Mouse (Mus musculus) embryonic stem cell, embryonic (primary cell): ENCODE measurements at regions not wholly inside any gene's neighbourhood (a gene's known extent, or its start where the extent isn't known, plus 50 kb on each side); places are given as distances from the start of the nearest gene placed in this dataset.
"Not testable (repeated sequence)": the region's sequence is repeated elsewhere in the genome, so short reads cannot be mapped to it uniquely, and the experiment has no call there.

ENCODE experiments used
- CTCF ChIA-PET, 4 experiments: fragments of 300-600 bp in 2 of 4; fragments of 350-600 bp in 2 of 4; sonication (Branson Sonifier 250); formaldehyde crosslinking; loops; one replicate each; lab custom pipeline; 2022; ENCODE audit warnings: inconsistent platforms in 2 of 4; lab: Charles Lee
- POLR2A ChIA-PET, 4 experiments: fragments of 300-600 bp in 2 of 4; fragments of 350-600 bp in 2 of 4; sonication (Branson Sonifier 250); formaldehyde crosslinking; loops; one replicate each; lab custom pipeline; 2022; ENCODE audit warnings: antibody characterized with exemption in 4 of 4, inconsistent platforms in 1 of 4; lab: Charles Lee

DNA sequence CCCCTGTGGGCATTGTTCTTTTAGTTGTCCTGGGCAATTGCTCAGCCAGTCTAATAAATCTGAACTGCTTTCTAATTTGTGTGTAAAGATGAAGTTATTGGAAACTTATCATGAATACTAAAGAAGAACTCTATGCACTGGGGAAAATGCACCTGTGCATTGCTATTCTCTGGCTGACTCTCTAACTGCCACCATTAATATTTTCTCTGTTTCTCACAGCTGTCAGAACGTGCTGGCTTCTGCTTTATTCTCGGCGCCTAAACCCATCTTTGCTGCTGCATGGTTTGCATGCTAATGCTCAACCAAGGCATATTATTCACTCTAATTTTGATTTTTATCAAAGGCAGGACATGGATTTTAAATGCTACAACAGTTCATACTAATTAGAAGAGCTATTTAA lies 128.9 kb upstream of the Gm527 start:
- ChIA-PET POLR2A (no interaction called here), CTCF (no interaction called here)

DNA sequence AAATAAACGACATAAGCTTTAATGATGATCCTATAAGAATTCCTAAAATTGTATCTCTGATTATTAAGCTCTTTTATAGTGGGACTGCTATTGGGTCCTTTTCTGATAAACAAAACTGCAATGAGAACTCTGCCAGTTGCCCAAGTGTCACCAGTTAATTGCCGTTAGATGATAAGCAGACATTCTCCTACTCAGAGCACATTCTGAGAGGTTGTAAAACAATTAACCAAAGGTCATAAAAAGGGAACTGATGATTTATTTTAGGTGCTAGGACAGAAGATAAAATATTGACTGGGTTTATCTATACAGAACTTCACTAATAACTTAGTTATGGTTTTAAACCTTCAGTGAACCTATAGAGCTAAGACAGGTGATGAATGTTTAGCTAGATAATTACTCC lies 109.2 kb upstream of the Gm527 start:
- CTCF ChIA-PET: interaction anchor here in 1 of 4 experiments (2.1 kb wide), 1 partner anchor 9 kb away, joined by 6 read pairs; no protein-coding TSS in a partner anchor
- POLR2A ChIA-PET: not testable (repeated sequence)

DNA sequence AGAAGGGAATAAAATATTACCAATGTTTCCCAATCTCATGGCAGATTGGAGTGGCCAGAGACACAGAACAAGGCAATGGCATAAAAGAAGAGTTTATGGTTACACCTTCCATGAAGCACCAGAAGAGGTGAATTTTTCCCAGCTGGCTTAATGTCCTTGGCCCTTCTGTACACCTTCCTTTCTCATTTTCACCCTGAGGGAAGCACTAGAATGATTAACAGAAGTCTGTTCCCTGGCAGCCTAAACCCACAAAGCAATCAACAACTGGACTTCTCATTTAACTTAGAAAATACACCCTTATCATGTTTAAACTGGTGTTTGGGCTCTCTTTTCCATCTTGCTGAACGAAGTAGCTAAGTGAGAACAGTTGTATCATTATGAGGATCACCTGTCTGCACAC lies 107.6 kb upstream of the Gm527 start:
- POLR2A ChIA-PET: no interaction called here
- CTCF ChIA-PET: no interaction called here

DNA sequence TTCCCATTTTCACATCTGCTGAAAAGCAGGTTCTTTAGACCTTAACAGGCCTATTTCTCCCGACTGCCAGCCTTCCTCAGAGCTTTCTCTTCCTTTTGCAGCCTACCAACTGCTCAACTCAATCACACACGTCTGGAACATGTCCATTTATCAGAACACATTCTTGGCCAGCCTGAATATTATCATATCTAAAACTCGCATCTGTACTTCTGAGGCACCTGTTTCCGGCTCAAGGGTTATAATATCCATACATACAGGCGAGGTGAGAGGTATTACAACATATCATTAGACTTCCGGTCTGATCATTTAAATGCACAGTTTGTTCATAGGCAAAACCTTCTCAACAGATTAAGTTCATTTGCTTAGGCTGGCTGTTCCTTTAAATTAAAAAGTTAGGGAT lies 101.8 kb upstream of the Gm527 start:
- POLR2A ChIA-PET: interaction anchor here in 1 of 4 experiments (1.2 kb wide), 1 partner anchor 781 kb away, joined by 3 read pairs; no protein-coding TSS in a partner anchor
- CTCF ChIA-PET: interaction anchor here in 2 of 4 experiments (0.6 to 0.7 kb wide), 2 partner anchors 69 to 1015 kb away, joined by 3 to 6 read pairs; no protein-coding TSS in a partner anchor

GRCm38 (mm10) chr12:64817056-64817810 lies 100.5 kb upstream of the Gm527 start:
- CTCF ChIA-PET: interaction anchor here (0.5 to 1.1 kb wide), 15 partner anchors 9 to 705 kb away, joined by 3 to 7 read pairs (median 3); no protein-coding TSS in a partner anchor
- POLR2A ChIA-PET: interaction anchor here in 1 of 4 experiments (0.6 kb wide), 1 partner anchor 355 kb away, joined by 3 read pairs; no protein-coding TSS in a partner anchor

GRCm38 (mm10) chr12:64820722-64821121 lies 97.0 kb upstream of the Gm527 start:
- POLR2A ChIA-PET: no interaction called here
- CTCF ChIA-PET: no interaction called here

DNA sequence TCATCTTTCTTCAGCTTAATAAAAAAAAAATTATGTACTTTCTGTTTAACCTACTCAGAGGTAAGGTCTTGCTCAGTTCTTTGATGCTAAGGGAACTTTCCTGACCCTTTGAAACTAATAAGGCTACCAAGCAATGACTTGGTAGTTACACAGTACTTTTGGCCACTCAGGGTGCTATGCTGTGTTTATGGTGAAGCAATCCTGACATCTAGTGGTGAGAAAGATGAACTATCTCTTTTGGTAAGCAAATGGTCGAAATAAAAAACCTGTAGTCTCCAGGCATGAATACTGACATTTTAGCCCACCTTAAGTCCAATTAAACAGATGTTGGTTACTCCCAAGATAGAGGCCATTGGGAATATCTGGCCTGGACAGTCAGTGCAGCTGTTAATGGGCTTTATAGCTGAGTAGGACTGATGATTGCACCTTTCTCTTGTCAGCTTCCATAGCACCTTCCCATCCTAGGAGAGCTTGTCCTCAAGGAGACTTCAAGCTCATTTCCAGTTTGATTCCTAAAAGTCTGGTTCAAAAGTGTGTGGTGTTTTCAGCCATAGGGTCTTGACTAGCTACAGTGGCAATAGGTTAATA lies 88.0 kb upstream of the Gm527 start:
- CTCF ChIA-PET: interaction anchor here in 2 of 4 experiments (0.7 to 1.0 kb wide), 5 partner anchors 13 to 727 kb away, joined by 3 to 4 read pairs (median 3); no protein-coding TSS in a partner anchor
- POLR2A ChIA-PET: interaction anchor here in 1 of 4 experiments (0.7 kb wide), 1 partner anchor 158 kb away, joined by 3 read pairs; no protein-coding TSS in a partner anchor

DNA sequence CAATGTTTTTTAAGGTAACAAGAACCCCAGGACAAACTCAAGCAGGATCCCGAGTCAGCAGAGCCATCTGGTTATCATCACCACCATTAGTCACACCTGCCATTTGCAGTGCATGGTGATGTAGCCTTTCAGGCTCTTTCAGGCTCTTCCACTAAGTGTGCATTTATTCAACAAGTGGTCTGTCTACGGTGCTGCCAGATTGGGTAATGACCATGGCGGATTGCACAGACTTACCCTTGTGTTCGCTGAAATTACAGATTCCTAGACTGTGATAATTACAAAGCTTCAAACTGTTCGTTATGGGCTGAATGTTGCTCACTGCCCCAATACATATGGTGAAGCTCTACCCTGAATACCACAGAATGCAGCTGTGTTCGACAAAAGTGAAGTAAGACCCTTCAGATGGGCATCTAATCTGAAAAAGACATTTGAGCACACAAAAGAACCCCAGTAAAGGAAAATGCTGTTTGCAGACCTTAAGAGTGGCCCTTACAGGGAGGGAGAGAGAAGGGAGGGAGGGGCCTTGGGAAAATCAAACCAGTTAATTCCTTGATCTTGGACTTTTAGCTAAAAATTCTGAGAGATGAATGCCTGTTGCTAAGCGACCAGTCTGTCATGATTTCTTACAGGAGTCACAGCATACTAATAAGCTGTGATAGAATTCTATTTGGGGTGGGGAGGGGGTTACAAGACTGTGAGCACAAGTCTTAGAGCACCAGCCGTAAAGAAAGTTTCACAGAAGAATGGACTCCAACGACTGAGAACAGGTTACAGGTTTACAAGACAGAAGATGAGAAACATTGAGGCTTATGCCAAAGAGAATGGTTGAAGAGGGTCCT lies 85.2 kb upstream of the Gm527 start:
- ChIA-PET CTCF (interaction anchor here in 1 of 4 experiments (0.9 kb wide), 1 partner anchor 15 kb away, joined by 3 read pairs; no protein-coding TSS in a partner anchor), POLR2A (no interaction called here)

GRCm38 (mm10) chr12:64857709-64858108 lies 60.0 kb upstream of the Gm527 start:
- POLR2A ChIA-PET: no interaction called here

More at GRCm38 (mm10) chr12:64857709-64858108, 60.0 kb upstream of the Gm527 start:
- CTCF ChIA-PET: no interaction called here
